Mouse (Mus musculus) forebrain, embryonic 16.5 days (tissue): Measurements from ENCODE around the gene Entpd3. TPM values are rescaled to one million over a fixed set of nuclear protein-coding genes. Genes with fewer than 3 reads are reported as not detected.

ENCODE experiments used
- ATAC-seq: fragments of 200-750 bp; cut with Nextera tagmentation; 2 replicates; pipeline ENCODE4 v1.8.0; 2017; ENCODE audit warnings: mild to moderate bottlenecking, moderate library complexity
- H3K27ac ChIP-seq: fragments of 300-500 bp; sonication (generic); 2 replicates; pipeline ENCODE4 v1.5.1; 2014; ENCODE audit warnings: low read length, control low read depth
- H3K27me3 ChIP-seq: fragments of 300-500 bp; sonication (generic); replicated peaks from 2 replicates; pipeline ENCODE4 v1.6.1; 2014; ENCODE audit warnings: low read length; ENCODE audit not compliant: control insufficient read depth, insufficient read depth
- H3K36me3 ChIP-seq: fragments of 300-500 bp; sonication (generic); 2 replicates; pipeline ENCODE4 v1.6.1; 2014; ENCODE audit not compliant: control insufficient read depth, insufficient read depth
- H3K4me1 ChIP-seq: fragments of 300-500 bp; sonication (generic); replicated peaks from 2 replicates; pipeline ENCODE4 v1.6.1; 2014; ENCODE audit warnings: low read length; ENCODE audit not compliant: control insufficient read depth, insufficient read depth
- H3K4me2 ChIP-seq: fragments of 300-500 bp; sonication (generic); 2 replicates; pipeline ENCODE4 v1.6.1; 2014; ENCODE audit warnings: mild to moderate bottlenecking, low read length, control low read depth
- H3K4me3 ChIP-seq: fragments of 300-500 bp; sonication (generic); replicated peaks from 2 replicates; pipeline ENCODE4 v1.5.1; 2014; ENCODE audit warnings: mild to moderate bottlenecking, low read length, control low read depth
- H3K9ac ChIP-seq: fragments of 300-500 bp; sonication (generic); replicated peaks from 2 replicates; pipeline ENCODE4 v1.6.1; 2014; ENCODE audit warnings: low read depth, low read length, control low read depth
- H3K9me3 ChIP-seq: fragments of 300-500 bp; sonication (generic); 2 replicates; pipeline ENCODE4 v1.6.1; 2016; ENCODE audit warnings: low read length; ENCODE audit not compliant: control insufficient read depth
- WGBS: fragments of 180-500 bp; shearing (Covaris S2); extraction: QIAGEN DNeasy Blood & Tissue Kit; methylation state at CpG from one replicate; pipeline ENCODE4 v1.1.7; 2014; 5-methylcytosine and 5-hydroxymethylcytosine counted together
- polyA plus RNA-seq: library from polyadenylated mRNA; unstranded; fragments of >200 nt; fragmentation: Nextera tagmentation; extraction: Ambion mirVana; gene quantifications from 2 replicates; pipeline ENCODE4 v1.2.1, GENCODE M21; 2015

The Entpd3 gene
- polyA plus RNA-seq, 1 experiment from 2014 or later, result 2.6 TPM

GRCm38 (mm10) chr9:120602839-120603511 is 63.4 kb downstream of the Entpd3 start:
- H3K4me2 ChIP-seq, result peak overlapping the region; percentile 30
- H3K4me1 ChIP-seq, result peaks cover 20% of the 10 kb centered on the region
- H3K27ac ChIP-seq, result no peak overlapping the region
- H3K9me3 ChIP-seq, result 0 out of 2 replicates have a peak, but pooled peaks cover 2% of the 10 kb centered on the region
- WGBS, result 2% methylated on average over 23 of the region's 23 CpGs
- no peaks in the 10 kb centered on the region for H3K36me3 ChIP-seq
- ATAC-seq, result peak; percentile 90
- peak overlapping the region; percentile 4; the same call in 1 of the 2 replicates for H3K9ac ChIP-seq
- H3K27me3 ChIP-seq, result no peaks in the 10 kb centered on the region
- peak overlapping the region; percentile 7; the same call in 1 of the 2 replicates for H3K4me3 ChIP-seq

DNA sequence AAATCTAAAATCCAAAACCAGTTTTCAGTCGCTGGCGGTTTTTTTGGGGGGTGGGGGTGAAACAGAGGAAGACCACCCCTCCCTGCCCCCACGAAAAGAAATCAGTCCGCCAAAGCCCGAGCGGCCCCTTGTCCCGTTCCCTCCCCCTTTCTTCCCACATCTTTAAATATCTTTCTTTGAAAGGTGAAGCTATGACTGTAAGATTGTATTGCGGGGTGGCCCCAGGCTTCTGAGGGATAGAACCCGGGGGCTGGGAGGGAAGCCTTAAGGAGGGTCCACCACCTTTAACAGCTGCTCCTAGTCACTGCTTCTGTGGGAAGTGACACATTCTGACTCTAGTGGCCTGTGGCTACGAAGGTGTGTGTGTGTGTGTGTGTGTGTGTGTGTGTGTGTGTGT is 63.9 kb downstream of the Entpd3 start:
- Histone ChIP-seq H3K27me3 (no peaks in the 10 kb centered on the region), H3K4me3 (no peak overlapping the region), H3K4me2 (peak overlapping the region; percentile 30), H3K9me3 (0 out of 2 replicates have a peak, but pooled peaks cover 3% of the 10 kb centered on the region), H3K27ac (no peak overlapping the region; the same call in 1 of the 2 replicates), H3K36me3 (no peaks in the 10 kb centered on the region), H3K4me1 (peaks cover 20% of the 10 kb centered on the region), H3K9ac (no peak overlapping the region)
- WGBS, result 7% methylated on average over 10 of the region's 10 CpGs
- no peak for ATAC-seq

DNA sequence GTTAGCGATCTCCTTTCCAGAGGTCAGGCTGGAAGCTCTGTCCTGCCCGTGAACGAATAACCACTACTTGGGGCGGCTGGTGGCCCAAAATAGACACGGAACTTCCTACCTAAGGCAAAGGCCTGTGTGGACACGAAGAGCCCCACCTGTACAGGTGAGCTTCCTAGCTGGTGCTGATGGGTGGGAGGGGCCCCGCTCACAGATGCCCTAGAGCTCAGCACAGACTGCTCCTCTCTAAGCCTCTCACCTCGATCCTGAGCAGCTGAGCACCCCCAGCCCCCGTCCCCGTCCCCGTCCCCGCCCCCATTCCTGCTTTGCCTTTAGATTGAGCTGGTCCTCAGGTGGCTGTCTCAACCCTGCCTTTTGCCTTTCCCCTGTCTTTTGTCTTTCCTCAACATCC is 64.3 kb downstream of the Entpd3 start:
- Histone ChIP-seq H3K4me2 (no peak overlapping the region), H3K9ac (no peak overlapping the region)
- 38% methylated on average over 12 of the region's 12 CpGs for WGBS

DNA sequence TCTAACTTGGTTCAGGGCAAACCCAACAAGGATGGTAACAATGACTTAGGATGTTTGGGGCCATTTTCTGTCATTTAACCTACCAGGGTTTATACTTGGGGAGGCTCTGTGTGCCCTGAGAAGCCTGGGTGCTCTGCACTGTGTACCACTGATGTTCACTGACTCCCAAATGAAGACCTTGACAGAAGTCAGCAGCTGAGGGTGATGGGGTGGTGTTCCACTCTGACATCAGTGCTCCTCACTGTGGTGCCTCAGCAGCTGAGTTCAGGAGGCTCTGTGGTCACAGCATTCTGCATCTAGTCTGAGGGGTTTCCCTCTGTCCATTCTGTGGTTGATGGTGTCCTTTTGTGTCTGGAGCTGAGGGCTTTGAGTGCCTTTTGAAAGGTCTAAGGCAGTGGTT is 71.4 kb downstream of the Entpd3 start:
- Histone ChIP-seq H3K4me1 (no peaks in the 10 kb centered on the region), H3K27me3 (no peaks in the 10 kb centered on the region), H3K4me3 (no peak overlapping the region), H3K36me3 (no peaks in the 10 kb centered on the region), H3K9me3 (0 out of 2 replicates have a peak, but pooled peaks cover 3% of the 10 kb centered on the region), H3K4me2 (no peak overlapping the region), H3K9ac (no peak overlapping the region), H3K27ac (no peak overlapping the region)
- ATAC-seq, result no peak

More for the DNA sequence above, 64.3 kb downstream of the Entpd3 start:
- Histone ChIP-seq H3K4me1 (peaks cover 20% of the 10 kb centered on the region), H3K9me3 (0 out of 2 replicates have a peak, but pooled peaks cover 3% of the 10 kb centered on the region), H3K27ac (no peak overlapping the region), H3K27me3 (no peaks in the 10 kb centered on the region), H3K36me3 (no peaks in the 10 kb centered on the region), H3K4me3 (no peak overlapping the region)
- ATAC-seq, result no peak

- Histone ChIP-seq H3K36me3 (no peaks in the 10 kb centered on the region), H3K4me3 (no peak overlapping the region), H3K4me1 (no peaks in the 10 kb centered on the region), H3K9me3 (no peaks in the 10 kb centered on the region), H3K27ac (no peak overlapping the region), H3K27me3 (no peaks in the 10 kb centered on the region), H3K9ac (no peak overlapping the region), H3K4me2 (no peak overlapping the region)
- WGBS, result 88% methylated on average over 6 of the region's 6 CpGs
- ATAC-seq, result no peak
These were observed 74.4 kb downstream of the Entpd3 start for GRCm38 (mm10) chr9:120614059-120614458.

Other genes with a start within 250 kb of the Entpd3 start
- gene Myrip, start 238.3 kb upstream of the Entpd3 start, polyA plus RNA-seq, result 1.6 and 2.2 TPM in 2 replicates
- gene Eif1b, start 47.6 kb upstream of the Entpd3 start, polyA plus RNA-seq, result 438 and 515 TPM in 2 replicates
- gene Rpl14, start 31.6 kb downstream of the Entpd3 start, polyA plus RNA-seq, result 400 and 407 TPM in 2 replicates